Mouse (Mus musculus) lung, embryonic 14.5 days (tissue): ENCODE data around the gene Sgsm3. TPM values are rescaled to one million over a fixed set of nuclear protein-coding genes. Genes with fewer than 3 reads are reported as not detected.

Experiments used
- ATAC-seq: fragments of 200-750 bp; cut with Nextera tagmentation; 2 replicates; pipeline ENCODE4 v1.8.0; 2017; ENCODE audit warnings: mild to moderate bottlenecking, moderate TSS enrichment, moderate library complexity; ENCODE audit not compliant: insufficient read depth
- DNase-seq: peaks from one replicate; pipeline ENCODE4 v3.0.0-alpha.2; 2015
- H3K27ac ChIP-seq: fragments of 300-500 bp; sonication (generic); 2 replicates; pipeline ENCODE4 v1.5.1; 2014; ENCODE audit warnings: low read depth, mild to moderate bottlenecking, moderate library complexity
- H3K27me3 ChIP-seq: fragments of 300-500 bp; sonication (generic); 2 replicates; pipeline ENCODE4 v1.6.1; 2014; ENCODE audit warnings: low read length, control low read depth; ENCODE audit not compliant: insufficient read depth
- H3K36me3 ChIP-seq: fragments of 300-500 bp; sonication (generic); 2 replicates; pipeline ENCODE4 v1.6.1; 2014; ENCODE audit warnings: control low read depth; ENCODE audit not compliant: insufficient read depth
- H3K4me1 ChIP-seq: fragments of 300-500 bp; sonication (generic); 2 replicates; pipeline ENCODE4 v1.6.1; 2014; ENCODE audit warnings: antibody characterized with exemption, control low read depth; ENCODE audit not compliant: insufficient read depth
- H3K4me2 ChIP-seq: fragments of 300-500 bp; sonication (generic); 2 replicates; pipeline ENCODE4 v1.6.1; 2014; ENCODE audit warnings: mild to moderate bottlenecking
- H3K4me3 ChIP-seq: fragments of 300-500 bp; sonication (generic); 2 replicates; pipeline ENCODE4 v1.5.1; 2014; ENCODE audit warnings: low read depth, low read length
- H3K9ac ChIP-seq: fragments of 300-500 bp; sonication (generic); 2 replicates; pipeline ENCODE4 v1.6.1; 2014
- H3K9me3 ChIP-seq: fragments of 300-500 bp; sonication (generic); 2 replicates; pipeline ENCODE4 v1.6.1; 2016; ENCODE audit warnings: low read depth, low read length, control low read depth
- CTCF ChIP-seq: IDR thresholded peaks from 2 replicates; pipeline ENCODE4 v1.5.1; 2016; ENCODE audit warnings: antibody characterized with exemption, low read depth
- WGBS: fragments of 180-500 bp; shearing (Covaris S2); extraction: QIAGEN DNeasy Blood & Tissue Kit; methylation state at CpG from one replicate; pipeline ENCODE4 v1.1.7; 2014; 5-methylcytosine and 5-hydroxymethylcytosine counted together
- polyA plus RNA-seq: library from polyadenylated mRNA; unstranded; fragments of >200 nt; fragmentation: Nextera tagmentation; extraction: Ambion mirVana; gene quantifications from 2 replicates; pipeline ENCODE4 v1.2.1, GENCODE M21; 2014

Sgsm3 gene
- polyA plus RNA-seq, 1 experiment from 2014 or later, result 40.0 TPM

DNA sequence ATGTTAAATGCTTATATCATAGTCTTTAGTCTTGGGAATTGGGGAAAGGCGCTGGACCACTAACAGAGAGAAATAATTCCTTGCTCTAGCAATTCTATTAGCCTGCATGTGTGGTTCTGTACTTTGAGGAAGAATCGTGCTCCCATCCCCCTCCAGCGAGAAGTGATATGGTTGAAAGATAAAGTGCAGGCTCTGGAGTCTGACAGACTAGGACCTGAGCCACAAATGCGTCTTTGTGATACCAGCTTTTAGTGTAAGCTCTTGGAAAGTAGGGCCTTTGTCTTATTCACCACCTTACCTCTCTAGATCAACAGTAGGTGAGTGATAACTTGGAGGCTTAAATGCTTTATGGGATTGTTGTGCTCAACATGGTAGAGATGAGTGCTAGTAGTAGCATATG, 3.6 kb downstream of the Sgsm3 start:
- ATAC-seq (no peak), DNase-seq (no peak)
- WGBS, result 72% methylated on average over 4 of the region's 4 CpGs
- no peaks in the 10 kb centered on the region for H3K9me3 ChIP-seq
- no peak overlapping the region for H3K4me2 ChIP-seq
- H3K27me3 ChIP-seq, result no peaks in the 10 kb centered on the region
- no peaks in the 10 kb centered on the region for H3K36me3 ChIP-seq
- H3K4me1 ChIP-seq, result no peaks in the 10 kb centered on the region
- no peak overlapping the region for H3K4me3 ChIP-seq
- no peak overlapping the region for H3K27ac ChIP-seq
- TF ChIP-seq CTCF, result no peak
- no peak overlapping the region for H3K9ac ChIP-seq

DNA sequence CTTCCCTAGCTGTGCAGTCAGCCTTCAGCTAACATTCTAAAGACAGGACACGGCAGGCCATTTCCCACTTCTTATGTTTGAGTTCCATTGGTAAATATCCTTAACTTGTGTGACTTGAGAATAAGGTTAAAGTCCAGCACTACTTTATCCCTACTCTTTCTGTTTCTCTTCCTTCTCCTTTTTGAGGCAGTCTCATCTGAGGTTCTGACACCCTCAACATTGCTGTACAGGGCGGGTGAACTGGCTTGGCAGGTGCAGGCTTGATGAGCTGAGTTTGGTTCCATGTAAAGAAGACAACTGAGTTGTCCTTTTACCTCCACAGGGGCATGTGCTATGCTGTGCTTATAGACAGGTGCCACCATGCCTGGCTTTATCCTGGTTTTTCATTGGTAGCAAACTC, 5.7 kb downstream of the Sgsm3 start:
- Histone ChIP-seq H3K4me3 (no peak overlapping the region), H3K9me3 (no peaks in the 10 kb centered on the region), H3K36me3 (no peaks in the 10 kb centered on the region), H3K27me3 (no peaks in the 10 kb centered on the region), H3K4me2 (no peak overlapping the region), H3K27ac (no peak overlapping the region), H3K9ac (no peak overlapping the region), H3K4me1 (no peaks in the 10 kb centered on the region)
- ATAC-seq, result no peak
- TF ChIP-seq CTCF, result no peak
- no peak for DNase-seq
- 70% methylated on average over 2 of the region's 2 CpGs for WGBS

DNA sequence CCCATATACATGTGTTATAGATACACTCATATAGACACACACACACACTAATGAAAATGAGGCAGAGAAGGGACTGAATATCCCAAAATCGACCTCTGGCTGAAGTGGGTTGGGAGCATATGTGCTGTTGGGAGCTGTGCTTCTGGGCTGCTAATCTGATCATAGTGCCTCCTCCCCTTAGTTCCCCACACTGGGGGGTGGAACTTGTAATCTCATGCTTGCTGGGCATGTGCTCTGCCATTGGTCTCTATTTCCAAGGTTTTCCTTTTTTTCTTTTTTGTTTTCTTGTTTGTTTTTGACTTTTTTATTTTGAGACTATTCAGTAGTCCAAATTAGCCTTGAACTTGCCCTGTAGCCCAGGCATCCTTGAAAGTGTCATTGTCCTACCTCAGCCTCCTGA, 10.8 kb downstream of the Sgsm3 start:
- WGBS, result 36% methylated on average over 1 of the region's 1 CpGs
- TF ChIP-seq CTCF, result no peak
- no peaks in the 10 kb centered on the region for H3K36me3 ChIP-seq
- no peaks in the 10 kb centered on the region for H3K27me3 ChIP-seq
- no peak overlapping the region for H3K4me2 ChIP-seq
- H3K4me1 ChIP-seq, result no peaks in the 10 kb centered on the region
- H3K27ac ChIP-seq, result no peak overlapping the region
- ATAC-seq (no peak), DNase-seq (no peak)
- H3K9me3 ChIP-seq, result no peaks in the 10 kb centered on the region
- no peak overlapping the region for H3K4me3 ChIP-seq
- H3K9ac ChIP-seq, result no peak overlapping the region

DNA sequence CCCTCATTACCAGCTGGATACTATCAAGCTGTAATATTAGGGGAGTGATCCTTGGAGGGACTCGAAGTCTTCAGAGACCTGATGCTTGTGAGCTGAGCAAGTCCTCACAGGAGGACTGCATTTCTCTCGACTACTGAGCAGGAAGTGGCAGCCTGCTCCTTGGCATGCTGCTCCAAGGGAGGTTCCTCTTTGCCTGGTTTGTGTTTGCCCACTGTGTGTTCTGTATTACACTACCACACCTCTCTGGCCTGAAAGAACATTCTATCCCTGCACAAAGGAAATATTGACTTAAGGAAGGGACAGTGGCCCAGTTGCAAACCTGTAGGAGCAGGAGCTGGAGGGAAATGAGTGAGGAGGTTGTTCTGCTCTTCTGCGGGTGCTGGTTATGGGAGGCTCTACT, 12.1 kb downstream of the Sgsm3 start:
- TF ChIP-seq CTCF, result no peak; the same call in 1 of the 2 replicates
- no peaks in the 10 kb centered on the region for H3K9me3 ChIP-seq
- H3K27me3 ChIP-seq, result no peaks in the 10 kb centered on the region
- no peaks in the 10 kb centered on the region for H3K36me3 ChIP-seq
- no peak overlapping the region for H3K9ac ChIP-seq
- WGBS, result 47% methylated on average over 3 of the region's 3 CpGs
- DNase-seq (no peak), ATAC-seq (no peak)
- H3K4me3 ChIP-seq, result no peak overlapping the region
- H3K27ac ChIP-seq, result no peak overlapping the region
- H3K4me1 ChIP-seq, result no peaks in the 10 kb centered on the region
- no peak overlapping the region for H3K4me2 ChIP-seq

DNA sequence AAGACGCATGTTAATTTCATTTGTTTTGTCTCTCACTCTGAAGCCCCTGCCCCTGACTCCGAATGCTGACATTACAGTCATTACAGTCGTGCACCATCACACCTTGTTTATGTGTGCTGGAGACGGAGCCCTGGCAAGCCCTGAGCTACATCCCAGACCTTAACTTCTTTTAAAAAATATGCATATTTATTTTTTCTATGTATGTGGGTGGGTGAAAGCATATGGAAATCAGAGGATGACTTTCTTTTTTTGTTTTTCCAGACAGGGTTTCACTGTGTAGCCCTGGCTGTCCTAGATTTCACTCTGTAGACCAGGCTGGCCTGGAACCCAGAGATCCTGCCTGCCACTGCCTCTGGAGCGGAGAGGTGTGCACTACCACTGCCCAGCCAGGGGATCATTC, 17.4 kb downstream of the Sgsm3 start:
- WGBS, result 72% methylated on average over 5 of the region's 5 CpGs
- H3K4me2 ChIP-seq, result no peak overlapping the region
- DNase-seq, result no peak
- no peak overlapping the region for H3K9ac ChIP-seq
- H3K4me3 ChIP-seq, result no peak overlapping the region
- no peak for ATAC-seq
- H3K27me3 ChIP-seq, result no peaks in the 10 kb centered on the region
- no peaks in the 10 kb centered on the region for H3K9me3 ChIP-seq
- H3K27ac ChIP-seq, result peak overlapping the region; percentile 63; the same call in 1 of the 2 replicates
- TF ChIP-seq CTCF, result no peak
- no peaks in the 10 kb centered on the region for H3K36me3 ChIP-seq
- 0 out of 2 replicates have a peak, but pooled peaks cover 3% of the 10 kb centered on the region for H3K4me1 ChIP-seq

DNA sequence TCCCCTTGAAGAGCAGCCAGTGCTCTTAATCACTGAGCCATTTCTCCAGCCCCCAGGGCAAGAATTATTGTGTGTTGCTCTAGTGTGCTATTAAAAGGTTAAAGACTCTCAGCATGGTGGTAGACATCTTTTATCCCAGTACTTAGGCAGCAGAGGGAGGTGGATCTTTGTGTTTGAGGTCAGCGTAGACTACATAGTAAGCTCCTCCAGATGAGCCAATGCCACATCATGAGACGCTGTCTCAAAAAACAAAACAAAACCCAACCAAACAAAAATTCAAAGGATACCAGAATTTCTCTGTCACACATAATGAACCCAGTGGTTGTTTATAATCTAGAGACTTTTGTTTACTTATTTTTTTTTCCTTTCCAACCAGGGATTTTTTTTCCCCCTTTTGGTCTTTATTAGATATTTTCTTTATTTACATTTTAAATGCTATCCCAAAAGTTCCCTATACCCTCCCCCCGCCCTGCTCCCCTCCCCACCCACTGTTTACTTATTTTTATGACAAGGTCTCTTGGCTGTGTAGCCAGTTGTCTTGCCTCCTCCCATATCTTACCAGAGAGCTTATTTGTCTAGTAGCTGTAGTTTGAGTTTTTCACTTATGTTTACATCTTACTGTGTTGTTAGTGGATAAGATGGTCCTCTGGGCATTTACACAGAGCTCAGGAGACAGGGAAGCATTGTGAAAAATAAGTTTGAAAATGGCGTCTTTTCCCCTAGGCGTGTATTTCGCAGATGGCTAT, 18.7 kb downstream of the Sgsm3 start:
- no peaks in the 10 kb centered on the region for H3K9me3 ChIP-seq
- peak overlapping the region; percentile 84 for H3K27ac ChIP-seq
- no peak overlapping the region for H3K4me3 ChIP-seq
- peaks cover 5% of the 10 kb centered on the region; the same call in 1 of the 2 replicates for H3K4me1 ChIP-seq
- ATAC-seq (peak; percentile 87), DNase-seq (peak; percentile 81)
- H3K36me3 ChIP-seq, result no peaks in the 10 kb centered on the region
- no peak overlapping the region for H3K9ac ChIP-seq
- 55% methylated on average over 6 of the region's 6 CpGs for WGBS
- H3K4me2 ChIP-seq, result no peak overlapping the region
- no peaks in the 10 kb centered on the region for H3K27me3 ChIP-seq
- TF ChIP-seq CTCF, result no peak

DNA sequence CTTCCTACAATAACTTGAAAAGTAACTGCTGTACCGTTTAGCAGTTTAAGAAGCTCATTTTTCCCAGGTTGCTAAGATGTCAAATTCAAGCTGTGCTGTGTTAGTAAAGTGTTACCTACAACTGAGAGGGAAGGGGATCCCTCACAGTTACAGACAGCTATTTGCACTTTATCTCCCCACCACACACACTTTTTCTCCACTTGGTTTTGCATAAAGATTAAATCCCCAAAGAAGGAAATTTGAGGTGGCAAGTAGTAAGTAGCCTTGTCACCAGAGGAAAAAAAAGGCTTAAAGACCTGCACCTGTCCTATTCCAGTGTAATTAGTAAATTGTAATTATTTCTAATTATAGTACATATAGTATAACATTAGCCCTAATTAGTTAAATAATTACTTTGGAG, 19.5 kb downstream of the Sgsm3 start:
- no peaks in the 10 kb centered on the region for H3K9me3 ChIP-seq
- no peak for DNase-seq
- H3K4me3 ChIP-seq, result no peak overlapping the region
- no peaks in the 10 kb centered on the region for H3K27me3 ChIP-seq
- no peak overlapping the region for H3K4me2 ChIP-seq
- no peak for ATAC-seq
- no peak for TF ChIP-seq CTCF
- H3K27ac ChIP-seq, result peak overlapping the region; percentile 84
- H3K9ac ChIP-seq, result no peak overlapping the region
- peaks cover 5% of the 10 kb centered on the region; the same call in 1 of the 2 replicates for H3K4me1 ChIP-seq
- H3K36me3 ChIP-seq, result no peaks in the 10 kb centered on the region
- WGBS, result 37% methylated on average over 1 of the region's 1 CpGs
